Mouse (Mus musculus): Measurements from ENCODE around the gene Hmgb1. TPM values are rescaled to one million over a fixed set of nuclear protein-coding genes. Genes with fewer than 3 reads are reported as not detected.

Hmgb1 gene
- polyA plus RNA-seq, 1 experiment from 2014 or later = 136 TPM

DNA sequence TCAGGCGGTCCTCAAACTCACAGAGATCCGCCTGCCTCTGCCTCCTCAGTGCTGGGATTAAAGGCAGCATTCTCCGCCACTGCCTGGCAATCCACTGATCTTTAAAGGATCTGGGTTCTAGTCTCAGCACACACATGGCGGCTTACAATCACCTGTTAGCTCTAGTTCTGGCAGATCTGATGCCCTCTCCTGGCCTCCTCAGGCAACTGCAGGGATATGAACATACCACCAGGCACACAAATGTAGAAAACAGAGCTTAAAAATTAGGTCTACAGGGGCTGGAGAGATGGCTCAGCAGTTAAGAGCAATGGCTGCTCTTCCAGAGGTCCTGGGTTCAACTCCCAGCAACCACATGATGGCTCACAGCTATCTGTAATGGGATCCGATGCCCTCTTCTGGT lies 112.7 kb downstream of the Hmgb1 start:
- in situ Hi-C loops (cut with MboI; ENCODE audit: low pct_unique_long_range_greater_than_20kb) = loop anchor here (10.0 to 25.0 kb wide), 2 partner anchors 266 to 453 kb away; partner anchors contain the start of gene Wdr95
- ChIA-PET POLR2A (no interaction called here), CTCF (interaction anchor here (0.5 to 1.7 kb wide), 3 partner anchors 9 to 327 kb away, joined by 3 to 7 read pairs (median 3); no protein-coding TSS in a partner anchor)
- no peak for ATAC-seq
- peak; percentile 64 for TF ChIP-seq CTCF (IDR thresholded peaks at IDR 0.05)
- no peaks in the 10 kb centered on the region for H3K27me3 ChIP-seq
- no peak for DNase-seq (ENCODE audit: low read depth, low spot score)

DNA sequence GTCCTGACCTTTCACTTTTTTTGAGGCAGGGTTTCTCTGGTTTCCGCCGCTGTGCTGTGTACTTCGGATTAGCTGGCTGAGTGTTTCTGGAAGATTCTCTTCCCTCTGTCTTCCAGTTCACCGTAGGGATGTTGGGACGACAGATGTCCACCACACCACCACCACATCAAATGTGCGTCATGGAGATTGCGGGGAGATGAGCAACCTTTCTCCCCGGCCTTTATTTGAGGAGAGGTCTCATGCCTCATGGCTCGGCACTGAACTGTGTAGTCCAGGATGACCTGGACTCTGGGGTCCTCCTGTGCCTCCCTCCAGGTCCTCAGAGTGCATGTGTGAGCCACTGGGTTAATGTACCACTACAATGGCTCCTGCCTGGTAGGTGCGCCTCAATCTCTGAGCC lies 115.5 kb downstream of the Hmgb1 start:
- DNase-seq (ENCODE audit: low read depth, low spot score) = no peak
- ChIA-PET CTCF (interaction anchor here (1.4 kb wide), 1 partner anchor 24 kb away, joined by 3 read pairs; no protein-coding TSS in a partner anchor), POLR2A (no interaction called here)
- ATAC-seq = no peak
- no peaks in the 10 kb centered on the region for H3K27me3 ChIP-seq
- in situ Hi-C loops (cut with MboI; ENCODE audit: low pct_unique_long_range_greater_than_20kb) = loop anchor here (25.0 kb wide), 1 partner anchor 269 kb away; no protein-coding TSS in a partner anchor
- TF ChIP-seq CTCF (IDR thresholded peaks at IDR 0.05) = no peak

DNA sequence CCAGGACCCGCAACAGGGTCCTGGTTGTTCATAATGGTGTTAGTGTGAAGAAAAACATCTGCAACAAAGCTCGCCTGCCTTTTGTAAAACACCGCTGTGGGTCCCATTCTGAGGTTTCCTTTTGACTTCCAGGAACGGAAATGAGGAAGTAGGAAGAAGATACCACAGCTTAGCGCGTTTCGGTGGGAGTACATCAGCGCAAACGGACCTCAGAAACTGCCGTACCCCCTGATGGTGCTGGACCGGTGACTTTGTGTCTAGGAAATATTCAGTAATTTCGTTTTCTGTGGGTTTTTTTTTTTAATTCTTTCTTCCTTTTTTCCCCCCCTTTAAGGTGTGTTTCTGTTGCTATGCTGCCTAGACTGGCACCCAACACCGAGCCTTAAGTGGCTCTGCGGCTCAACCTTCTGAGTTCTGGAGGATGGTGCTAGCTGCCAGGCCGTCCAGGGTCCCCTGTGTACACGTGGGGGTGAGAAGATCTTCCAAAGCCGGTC lies 116.0 kb downstream of the Hmgb1 start:
- H3K27me3 ChIP-seq = no peaks in the 10 kb centered on the region
- in situ Hi-C loops (cut with MboI; ENCODE audit: low pct_unique_long_range_greater_than_20kb) = loop anchor here (25.0 kb wide), 1 partner anchor 269 kb away; no protein-coding TSS in a partner anchor
- ChIA-PET POLR2A (interaction anchor here (1.3 kb wide), 1 partner anchor 11 kb away, joined by 3 read pairs; no protein-coding TSS in a partner anchor), CTCF (interaction anchor here (1.4 kb wide), 1 partner anchor 25 kb away, joined by 3 read pairs; no protein-coding TSS in a partner anchor)
- DNase-seq (ENCODE audit: low read depth, low spot score) (no peak), ATAC-seq (no peak)
- no peak for TF ChIP-seq CTCF (IDR thresholded peaks at IDR 0.05)

DNA sequence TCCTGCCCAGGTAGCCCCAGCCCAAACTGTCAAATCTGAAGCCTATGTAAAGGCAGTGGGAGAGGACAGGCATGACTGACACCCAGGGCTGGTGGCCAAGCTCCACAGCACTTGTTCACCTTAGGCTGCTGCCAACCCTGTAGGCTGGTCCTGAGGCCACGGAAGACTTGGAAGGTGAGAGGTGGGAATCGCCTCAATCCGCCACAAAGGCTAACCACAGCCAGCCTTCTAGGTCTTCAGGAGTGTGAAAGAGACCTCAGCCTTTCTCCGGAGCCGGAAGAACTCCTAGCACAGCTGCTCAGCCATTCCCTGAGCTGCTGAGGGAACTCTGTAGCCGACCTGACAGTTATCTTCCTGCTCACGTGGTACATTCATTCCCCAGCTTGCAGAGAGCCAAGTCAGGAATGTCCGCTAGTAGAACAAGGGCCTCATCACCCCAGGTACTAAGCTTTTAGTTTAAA lies 116.8 kb downstream of the Hmgb1 start:
- DNase-seq (ENCODE audit: low read depth, low spot score) = no peak
- H3K27me3 ChIP-seq = no peaks in the 10 kb centered on the region
- ATAC-seq = no peak
- CTCF ChIA-PET = interaction anchor here (1.4 kb wide), 1 partner anchor 26 kb away, joined by 3 read pairs; no protein-coding TSS in a partner anchor
- in situ Hi-C loops (cut with MboI; ENCODE audit: low pct_unique_long_range_greater_than_20kb) = loop anchor here (25.0 kb wide), 1 partner anchor 270 kb away; no protein-coding TSS in a partner anchor
- POLR2A ChIA-PET = interaction anchor here (1.3 kb wide), 1 partner anchor 11 kb away, joined by 3 read pairs; no protein-coding TSS in a partner anchor
- no peak for TF ChIP-seq CTCF (IDR thresholded peaks at IDR 0.05)

DNA sequence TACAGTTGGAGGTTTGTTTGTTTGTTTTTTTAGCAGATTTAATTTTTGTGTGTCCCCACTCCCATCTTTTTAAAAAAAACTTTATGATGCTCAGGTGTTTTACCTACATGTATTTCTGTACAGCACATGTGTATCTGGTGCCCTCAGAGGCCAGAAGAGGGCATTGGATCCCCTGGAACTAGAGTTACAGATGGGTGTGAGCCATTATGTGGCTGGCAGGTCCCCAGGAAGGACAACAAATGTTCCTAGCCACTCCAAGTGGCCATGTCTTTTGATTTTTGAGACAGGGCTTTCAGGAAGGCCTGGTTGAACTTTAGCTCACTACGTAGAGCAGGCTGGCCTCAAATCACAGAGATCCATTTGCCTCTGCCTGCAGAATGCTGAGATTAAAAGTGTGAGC lies 121.5 kb downstream of the Hmgb1 start:
- POLR2A ChIA-PET = no interaction called here
- DNase-seq (ENCODE audit: low read depth, low spot score) = no peak
- no peak for TF ChIP-seq CTCF (IDR thresholded peaks at IDR 0.05)
- in situ Hi-C loops (cut with MboI; ENCODE audit: low pct_unique_long_range_greater_than_20kb) = loop anchor here (25.0 kb wide), 1 partner anchor 274 kb away; no protein-coding TSS in a partner anchor
- CTCF ChIA-PET = interaction anchor here (0.8 to 1.8 kb wide), 8 partner anchors 8 to 275 kb away, joined by 3 to 7 read pairs (median 3); no protein-coding TSS in a partner anchor
- H3K27me3 ChIP-seq = no peaks in the 10 kb centered on the region
- ATAC-seq = no peak

DNA sequence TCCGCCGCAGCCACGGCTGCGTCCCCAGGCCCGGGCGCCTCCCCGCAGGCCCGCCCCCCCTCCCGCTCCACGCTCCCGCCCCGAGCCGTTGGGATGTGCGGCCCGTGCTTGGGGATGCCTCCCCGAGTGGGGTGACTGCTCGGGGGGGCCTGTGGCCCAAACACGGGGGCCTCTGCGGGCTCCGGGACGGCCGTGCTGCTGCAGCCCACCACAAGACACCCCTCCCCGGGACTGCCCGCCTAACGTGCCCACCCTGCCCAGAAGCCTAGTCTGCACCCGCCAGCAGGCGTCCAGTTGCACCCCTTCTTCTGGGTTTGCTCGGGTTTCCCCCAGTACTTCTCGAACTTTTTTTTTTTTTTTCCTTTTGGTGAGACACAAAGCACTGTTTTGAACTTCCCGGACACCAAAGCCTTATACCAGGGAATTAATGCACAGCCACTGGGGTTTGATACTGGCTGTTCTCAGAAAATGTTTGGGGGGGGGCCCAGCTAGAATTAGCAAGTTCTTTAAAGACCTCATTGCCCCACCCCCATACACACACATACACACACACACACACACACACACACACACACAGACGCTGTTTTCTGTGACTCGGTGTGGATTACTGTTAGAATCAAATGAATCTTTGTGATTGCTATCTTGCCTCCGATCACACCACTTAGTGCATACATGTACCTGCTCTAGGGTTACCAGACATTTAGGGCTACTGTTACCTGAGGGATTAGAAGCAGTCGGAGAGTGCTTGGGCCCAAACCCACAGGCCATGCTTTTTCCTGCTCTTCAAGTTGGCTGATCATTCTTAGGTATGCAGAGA lies 130.7 kb downstream of the Hmgb1 start:
- no peaks in the 10 kb centered on the region for H3K27me3 ChIP-seq
- no peak for DNase-seq (ENCODE audit: low read depth, low spot score)
- ATAC-seq = peak; percentile 0
- in situ Hi-C loops (cut with MboI; ENCODE audit: low pct_unique_long_range_greater_than_20kb) = loop anchor here (25.0 kb wide), 1 partner anchor 284 kb away; no protein-coding TSS in a partner anchor
- no peak for TF ChIP-seq CTCF (IDR thresholded peaks at IDR 0.05)
- ChIA-PET CTCF (no interaction called here), POLR2A (interaction anchor here (0.6 kb wide), 1 partner anchor 131 kb away, joined by 3 read pairs; the partner anchor contains the start of genes Hmgb1 and Uspl1)

DNA sequence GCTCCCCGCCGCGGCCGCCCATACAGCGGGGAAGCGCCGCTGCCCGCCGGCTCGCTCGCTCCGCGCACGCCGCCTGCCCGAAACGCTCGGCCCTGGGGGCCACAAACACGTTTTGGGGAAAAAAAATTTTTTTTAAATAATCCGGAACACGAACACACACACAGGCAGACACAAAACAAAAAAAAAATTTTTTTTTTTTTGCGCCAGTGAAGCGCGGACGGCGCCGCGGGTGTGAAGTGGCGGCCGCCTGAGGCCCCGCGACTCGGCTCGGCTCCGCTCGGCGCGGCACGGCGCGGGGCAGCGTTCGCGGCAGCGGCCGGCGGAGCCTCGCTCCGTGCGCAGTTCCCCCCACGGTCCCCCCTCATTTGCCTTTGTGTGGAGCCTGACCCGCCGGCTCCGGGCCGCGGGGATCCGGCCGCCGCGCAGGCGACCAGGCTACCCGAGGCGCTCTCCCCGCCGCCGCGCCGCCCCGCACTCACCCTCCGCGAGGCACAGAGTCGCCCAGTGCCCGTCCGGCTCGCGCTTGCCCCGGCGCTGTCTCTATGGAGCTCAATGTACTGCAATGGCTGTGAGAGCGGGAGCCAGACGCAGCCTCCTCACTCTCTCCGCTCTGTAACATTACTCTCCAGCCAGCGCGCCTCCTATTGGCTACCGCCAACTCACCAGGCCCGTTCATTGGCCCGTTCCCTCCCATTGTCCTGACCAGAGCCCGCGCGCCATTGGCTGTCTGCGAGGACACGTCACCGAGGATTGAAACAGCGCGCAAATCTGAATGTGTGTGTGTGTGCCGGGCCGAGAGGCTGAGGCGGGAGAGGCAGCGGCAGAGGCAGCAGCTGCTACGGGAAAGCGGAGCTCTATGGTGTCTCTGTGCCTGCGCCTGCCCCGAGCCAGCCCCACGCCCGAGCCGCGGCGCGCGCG lies 131.6 kb downstream of the Hmgb1 start:
- ATAC-seq (peak; percentile 97), DNase-seq (ENCODE audit: low read depth, low spot score) (peak; percentile 93)
- POLR2A ChIA-PET = interaction anchor here (0.6 kb wide), 1 partner anchor 132 kb away, joined by 3 read pairs; the partner anchor contains the start of genes Hmgb1 and Uspl1
- H3K27me3 ChIP-seq = no peaks in the 10 kb centered on the region
- CTCF ChIA-PET = interaction anchor here (1.0 kb wide), 1 partner anchor 19 kb away, joined by 3 read pairs; no protein-coding TSS in a partner anchor
- in situ Hi-C loops (cut with MboI; ENCODE audit: low pct_unique_long_range_greater_than_20kb) = loop anchor here (25.0 kb wide), 1 partner anchor 285 kb away; no protein-coding TSS in a partner anchor
- no peak for TF ChIP-seq CTCF (IDR thresholded peaks at IDR 0.05)

DNA sequence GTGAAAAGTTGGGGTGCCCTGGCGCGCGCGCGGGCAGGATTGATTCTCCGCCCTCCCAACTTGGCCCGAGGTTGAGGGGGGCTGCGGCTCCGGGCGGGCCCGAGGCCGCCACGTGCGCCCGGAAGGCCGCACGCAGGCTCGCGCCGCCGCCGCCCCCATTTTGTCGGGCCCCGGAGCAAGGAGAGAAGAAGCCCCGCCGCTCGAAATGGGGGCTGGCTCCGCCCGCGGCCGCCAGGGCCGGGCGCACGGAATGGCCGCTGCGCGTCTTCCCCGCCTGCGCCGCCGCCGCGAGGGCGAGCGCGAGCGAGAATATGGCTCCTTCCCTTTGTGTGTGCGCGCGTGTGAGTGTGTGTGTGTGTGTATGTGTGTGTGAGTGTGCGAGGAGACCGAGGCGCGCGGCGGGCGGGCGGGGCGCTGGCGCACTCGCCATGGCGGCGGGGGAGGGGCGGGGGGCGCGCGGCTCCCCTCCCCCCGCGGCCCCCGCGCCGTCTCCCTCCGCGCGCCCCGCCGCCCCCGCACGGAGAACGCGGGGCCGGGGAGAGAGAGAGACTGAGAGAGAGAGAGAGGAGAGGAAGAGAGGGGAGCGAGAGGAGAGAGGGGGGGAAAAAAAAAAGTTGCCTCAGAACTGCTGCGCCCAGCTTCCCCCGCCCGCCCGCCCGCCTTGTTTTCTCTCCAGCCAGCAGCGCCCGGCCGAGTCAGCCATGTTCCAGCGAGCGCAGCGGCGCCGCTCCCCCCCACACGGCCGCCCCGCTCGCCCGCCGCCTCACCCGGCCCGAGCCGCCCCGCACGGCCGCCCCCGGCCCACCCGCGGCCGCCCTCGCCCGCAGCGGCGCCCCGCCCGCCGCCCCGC lies 132.5 kb downstream of the Hmgb1 start:
- H3K27me3 ChIP-seq = no peaks in the 10 kb centered on the region
- DNase-seq (ENCODE audit: low read depth, low spot score) (no peak), ATAC-seq (peak; percentile 40)
- no peak for TF ChIP-seq CTCF (IDR thresholded peaks at IDR 0.05)
- POLR2A ChIA-PET = interaction anchor here (0.6 kb wide), 1 partner anchor 28 kb away, joined by 3 read pairs; no protein-coding TSS in a partner anchor
- in situ Hi-C loops (cut with MboI; ENCODE audit: low pct_unique_long_range_greater_than_20kb) = loop anchor here (25.0 kb wide), 1 partner anchor 286 kb away; no protein-coding TSS in a partner anchor
- CTCF ChIA-PET = interaction anchor here (1.0 kb wide), 1 partner anchor 20 kb away, joined by 3 read pairs; no protein-coding TSS in a partner anchor

DNA sequence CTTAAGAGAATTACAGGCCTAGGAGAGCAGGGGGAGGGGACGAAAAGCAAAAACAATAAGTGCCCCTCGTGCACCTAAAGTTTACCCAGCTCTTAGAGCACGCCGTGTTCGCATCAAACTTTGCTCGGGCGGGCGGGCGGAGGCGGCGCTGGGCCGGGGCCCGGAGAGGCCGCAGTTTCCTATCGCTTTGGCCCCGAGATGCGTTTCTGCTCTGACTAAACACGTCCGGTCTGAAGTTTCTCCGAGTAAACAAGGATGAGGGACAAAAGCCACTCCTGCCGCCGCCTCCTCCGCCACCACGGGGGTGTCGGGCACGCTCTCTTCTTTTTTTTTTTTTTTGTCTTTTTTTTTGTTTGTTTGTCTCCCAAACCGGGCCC lies 133.1 kb downstream of the Hmgb1 start:
- H3K27me3 ChIP-seq = no peaks in the 10 kb centered on the region
- in situ Hi-C loops (cut with MboI; ENCODE audit: low pct_unique_long_range_greater_than_20kb) = loop anchor here (25.0 kb wide), 1 partner anchor 286 kb away; no protein-coding TSS in a partner anchor
- no peak for TF ChIP-seq CTCF (IDR thresholded peaks at IDR 0.05)
- POLR2A ChIA-PET = interaction anchor here (0.6 to 0.7 kb wide), 2 partner anchors 45 to 55 kb away, joined by 3 read pairs; no protein-coding TSS in a partner anchor
- ATAC-seq (no peak), DNase-seq (ENCODE audit: low read depth, low spot score) (no peak)
- CTCF ChIA-PET = no interaction called here

Data from Patski (cell line).